Comparison of ENCODE assay signal across 24 mouse cellular contexts in the genomic region with DNA sequence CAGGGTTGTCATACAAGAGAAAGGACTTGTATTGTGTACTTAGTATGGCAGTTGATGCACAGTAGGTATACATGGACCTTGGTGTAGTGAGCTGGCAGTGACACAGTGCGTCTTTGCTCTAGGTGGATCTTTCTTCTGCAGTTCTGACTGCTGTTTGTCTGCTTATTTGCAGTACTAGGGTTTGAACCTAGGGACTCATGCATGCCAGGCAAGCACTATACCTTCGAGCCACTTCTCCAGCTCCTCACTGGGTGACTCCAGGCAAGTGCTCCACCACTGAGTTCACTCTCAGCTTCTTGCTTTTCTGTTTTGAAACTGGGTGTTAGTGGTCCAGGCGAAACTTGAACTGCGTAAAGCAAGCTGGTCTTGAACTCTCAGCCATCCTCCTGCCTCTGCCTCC. TPM values are rescaled to one million over a fixed set of nuclear protein-coding genes. Genes with fewer than 3 reads are reported as not detected.
DNase-seq lines count a peak whose midpoint lies in the region; ATAC-seq and TF ChIP-seq lines count a peak whose summit lies in the region.
"Had no signal": no experiment of that assay in that cellular context is flagged by ENCODE, and none has a peak within 500 bp of the region (broad histone marks: within the 10 kb centered on the region; RNA-seq: fewer than 3 reads in every experiment).

No protein-coding gene starts in this region.

- no peak for DNase-seq in gastrocnemius, adult 2 months
- DNase-seq in gastrocnemius, adult 8-10 months (ENCODE audit: low spot score in 2 of 2) = no peak
- DNase-seq in heart, postnatal 25 days (ENCODE audit: low spot score) = no peak
- DNase-seq in heart, postnatal 10 days = no peak
- DNase-seq in thymus, adult 2 months = no peak
- no peak for DNase-seq in thymus, postnatal 4 days
- DNase-seq: adrenal gland, adult 8-10 months; adrenal gland, postnatal 36 days; B cell, adult 2 months; cerebellum, adult 11 months; cerebellum, adult 8-10 months; cerebellum, postnatal 36 days; gastrocnemius, postnatal 25 days; kidney, adult 8-10 months had no signal

- no peak for ATAC-seq in heart, embryonic 12.5 days (ENCODE audit: insufficient number of reproducible peaks, low FRiP score)
- ATAC-seq in heart, embryonic 16.5 days (replicated peaks; ENCODE audit: extremely low read depth, insufficient read depth, low FRiP score) = no peak
- ATAC-seq: CD4-positive, CD25-positive, alpha-beta regulatory T cell, adult 4 months; forebrain, embryonic 16.5 days; hindbrain, embryonic 16.5 days; intestine, postnatal 0 days had no signal

- no peak for TF ChIP-seq POLR2A in thymus, adult 2 months (IDR thresholded peaks at IDR 0.05; ENCODE audit: control insufficient read depth, extremely low read depth, insufficient read depth, low read length, poor library complexity)

- H3K36me3 ChIP-seq in heart, embryonic 12.5 days = peaks cover 19% of the 10 kb centered on the region
- H3K36me3 ChIP-seq in heart, embryonic 16.5 days (ENCODE audit: control insufficient read depth, insufficient read depth) = peaks cover 5% of the 10 kb centered on the region; the same call in 1 of the 2 replicates
- no peaks in the 10 kb centered on the region for H3K36me3 ChIP-seq in thymus, adult 2 months (ENCODE audit: control insufficient read depth, insufficient read depth, low read length)

- no peak for TF ChIP-seq CTCF in gastrocnemius, adult 2 months (IDR thresholded peaks at IDR 0.05)
- TF ChIP-seq CTCF in thymus, adult 2 months (IDR thresholded peaks at IDR 0.05; ENCODE audit: borderline replicate concordance, control insufficient read depth, extremely low read depth, insufficient read depth, low read length, poor library complexity) = no peak

- intact Hi-C loops in gastrocnemius, adult 2 months (cut with DNase I) = no loop called here
- intact Hi-C loops in heart, postnatal 25 days (cut with DNase I) = no loop called here
- intact Hi-C loops in heart, postnatal 10 days (cut with DNase I) = no loop called here

- WGBS in heart, embryonic 12.5 days = 88% methylated on average over 4 of the region's 4 CpGs
- WGBS in heart, embryonic 16.5 days = 99% methylated on average over 4 of the region's 4 CpGs
- 96% methylated on average over 4 of the region's 4 CpGs for WGBS in thymus, adult 2 months

- no peaks in the 10 kb centered on the region for H3K27me3 ChIP-seq in heart, embryonic 12.5 days (replicated peaks)
- no peaks in the 10 kb centered on the region for H3K27me3 ChIP-seq in heart, embryonic 16.5 days (ENCODE audit: control insufficient read depth, insufficient read depth, low read length)
- H3K27me3 ChIP-seq in thymus, adult 2 months (ENCODE audit: control insufficient read depth, insufficient read depth, low read length) = no peaks in the 10 kb centered on the region
- H3K27me3 ChIP-seq: embryonic facial prominence, embryonic 13.5 days; forebrain, embryonic 12.5 days; hindbrain, embryonic 12.5 days had no signal

- no peak overlapping the region for H3K9ac ChIP-seq in heart, embryonic 12.5 days
- H3K9ac ChIP-seq in heart, embryonic 16.5 days (ENCODE audit: low read length) = no peak overlapping the region
- H3K9ac ChIP-seq: embryonic facial prominence, embryonic 13.5 days; forebrain, embryonic 12.5 days; hindbrain, embryonic 12.5 days had no signal

- H3K4me2 ChIP-seq in heart, embryonic 12.5 days = no peak overlapping the region
- no peak overlapping the region for H3K4me2 ChIP-seq in heart, embryonic 16.5 days (ENCODE audit: low read depth, low read length)
- H3K4me2 ChIP-seq: embryonic facial prominence, embryonic 13.5 days; forebrain, embryonic 12.5 days; hindbrain, embryonic 12.5 days had no signal

- peak overlapping the region; percentile 64 for H3K27ac ChIP-seq in gastrocnemius, adult 2 months
- H3K27ac ChIP-seq in heart, embryonic 12.5 days (ENCODE audit: poor library complexity, severe bottlenecking) = peak overlapping the region; percentile 84
- H3K27ac ChIP-seq in heart, embryonic 16.5 days (ENCODE audit: low read length) = peak overlapping the region; percentile 85
- H3K27ac ChIP-seq in thymus, adult 2 months (ENCODE audit: control insufficient read depth, insufficient read depth, low read length) = peak overlapping the region; percentile 17; the same call in 1 of the 2 replicates
- H3K27ac ChIP-seq: embryonic facial prominence, embryonic 13.5 days; forebrain, embryonic 12.5 days; hindbrain, embryonic 12.5 days had no signal

- H3K4me3 ChIP-seq in gastrocnemius, adult 2 months = no peak overlapping the region
- no peak overlapping the region for H3K4me3 ChIP-seq in heart, embryonic 12.5 days
- H3K4me3 ChIP-seq in heart, embryonic 16.5 days (ENCODE audit: low read length) = no peak overlapping the region
- H3K4me3 ChIP-seq in thymus, adult 2 months (ENCODE audit: control insufficient read depth, insufficient read depth, low read length) = no peak overlapping the region
- H3K4me3 ChIP-seq: embryonic facial prominence, embryonic 13.5 days; forebrain, embryonic 12.5 days; hindbrain, embryonic 12.5 days had no signal

- peaks cover 31% of the 10 kb centered on the region for H3K4me1 ChIP-seq in heart, embryonic 12.5 days (replicated peaks)
- peaks cover 23% of the 10 kb centered on the region for H3K4me1 ChIP-seq in heart, embryonic 16.5 days (ENCODE audit: control insufficient read depth, insufficient read depth, low read length)
- peaks cover 32% of the 10 kb centered on the region for H3K4me1 ChIP-seq in thymus, adult 2 months (replicated peaks; ENCODE audit: control insufficient read depth, insufficient read depth, low read length)
- H3K4me1 ChIP-seq: embryonic facial prominence, embryonic 13.5 days; forebrain, embryonic 12.5 days had no signal

- no peaks in the 10 kb centered on the region for H3K9me3 ChIP-seq in heart, embryonic 12.5 days (replicated peaks)
- H3K9me3 ChIP-seq in heart, embryonic 16.5 days (replicated peaks; ENCODE audit: control insufficient read depth, low read length) = no peaks in the 10 kb centered on the region
- H3K9me3 ChIP-seq: embryonic facial prominence, embryonic 13.5 days; forebrain, embryonic 12.5 days; G1E; hindbrain, embryonic 12.5 days had no signal

RNA-seq across cellular contexts. Expression of gene Por, which starts 31.8 kb away (rescaled TPM):
- total RNA-seq in gastrocnemius, adult 2 months (2021) = 10 to 100 TPM; 31.4 to 32.7 TPM
- total RNA-seq in gastrocnemius, adult 8-10 months (2022) = 10 to 100 TPM; 32.8 to 36.4 (median 35.9) TPM
- 50.6 and 54.0 TPM in 2 replicates for polyA plus RNA-seq in heart, embryonic 12.5 days (2016; fragmentation: Nextera tagmentation; extraction: Ambion mirVana)
- total RNA-seq in heart, postnatal 25 days (2021) = 10 to 100 TPM; 50.7 to 65.8 TPM
- polyA plus RNA-seq in heart, embryonic 16.5 days (2015; fragmentation: Nextera tagmentation; extraction: Ambion mirVana) = 52.6 and 56.7 TPM in 2 replicates
- 10 to 100 TPM; 62.8 to 72.0 TPM for total RNA-seq in heart, postnatal 10 days (2021)
- 120 and 132 TPM in 2 replicates for polyA plus RNA-seq in thymus, adult 2 months (2012; rRNA removed)

RNA-seq across cellular contexts. Expression of gene Tmem120a, which starts 42.6 kb away (rescaled TPM):
- 1 to 10 TPM; 7.6 to 8.3 TPM for total RNA-seq in gastrocnemius, adult 2 months (2021)
- total RNA-seq in gastrocnemius, adult 8-10 months (2022) = 10 to 100 TPM in 1 of 4 experiments, 1 to 10 TPM in 3; 7.9 to 12.3 (median 8.9) TPM
- polyA plus RNA-seq in heart, embryonic 12.5 days (2016; fragmentation: Nextera tagmentation; extraction: Ambion mirVana) = 34.5 and 35.8 TPM in 2 replicates
- total RNA-seq in heart, postnatal 25 days (2021) = 10 to 100 TPM; 11.8 to 13.3 TPM
- polyA plus RNA-seq in heart, embryonic 16.5 days (2015; fragmentation: Nextera tagmentation; extraction: Ambion mirVana) = 36.3 and 37.4 TPM in 2 replicates
- total RNA-seq in heart, postnatal 10 days (2021) = 10 to 100 TPM; 10.0 to 17.4 TPM
- 31.0 and 37.7 TPM in 2 replicates for polyA plus RNA-seq in thymus, adult 2 months (2012; rRNA removed)

Comparison
In these comparisons a context has a peak if more than half of its experiments do, and no peak if none do; other contexts are left out.
1. H3K27ac ChIP-seq: peak in every context shown above with its lines; median percentile 85 in heart, embryonic 16.5 days; 84 in heart, embryonic 12.5 days; 64 in gastrocnemius, adult 2 months; 17 in thymus, adult 2 months.